Mouse (Mus musculus): ENCODE measurements around the gene Adap1.

DNA sequence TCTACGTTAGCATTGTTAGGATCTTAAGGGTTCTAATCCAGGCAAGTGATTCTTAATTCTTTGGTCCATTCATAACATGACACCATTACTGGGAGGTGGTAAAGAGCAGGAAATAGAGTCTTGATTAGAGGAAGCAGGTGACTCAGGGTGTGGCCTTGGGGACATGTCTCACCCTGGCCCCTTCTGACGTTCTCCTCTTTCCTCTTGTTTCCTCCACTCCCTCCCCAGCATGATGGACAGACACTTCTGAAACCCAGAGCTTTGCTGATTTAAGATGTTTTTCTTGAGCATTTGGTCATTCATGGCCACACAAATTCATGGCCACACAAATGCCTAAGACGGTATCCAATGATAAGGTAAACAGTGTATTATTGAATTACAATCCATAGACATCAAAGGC lies 15.5 kb downstream of the Adap1 start:
- TF ChIP-seq POLR2A (IDR thresholded peaks at IDR 0.05; ENCODE audit: insufficient read depth, low read depth, low read length): no peak
- TF ChIP-seq CTCF (IDR thresholded peaks at IDR 0.05): no peak
- no peak for TF ChIP-seq EP300 (IDR thresholded peaks at IDR 0.05; ENCODE audit: insufficient read depth, low read depth, low read length)

Data from heart, adult 2 months (tissue).